Mouse (Mus musculus): ENCODE results near the gene 9030025P20Rik.
"Not testable (repeated sequence)": the region's sequence is repeated elsewhere in the genome, so short reads cannot be mapped to it uniquely, and the experiment has no call there.

Gene 9030025P20Rik

DNA sequence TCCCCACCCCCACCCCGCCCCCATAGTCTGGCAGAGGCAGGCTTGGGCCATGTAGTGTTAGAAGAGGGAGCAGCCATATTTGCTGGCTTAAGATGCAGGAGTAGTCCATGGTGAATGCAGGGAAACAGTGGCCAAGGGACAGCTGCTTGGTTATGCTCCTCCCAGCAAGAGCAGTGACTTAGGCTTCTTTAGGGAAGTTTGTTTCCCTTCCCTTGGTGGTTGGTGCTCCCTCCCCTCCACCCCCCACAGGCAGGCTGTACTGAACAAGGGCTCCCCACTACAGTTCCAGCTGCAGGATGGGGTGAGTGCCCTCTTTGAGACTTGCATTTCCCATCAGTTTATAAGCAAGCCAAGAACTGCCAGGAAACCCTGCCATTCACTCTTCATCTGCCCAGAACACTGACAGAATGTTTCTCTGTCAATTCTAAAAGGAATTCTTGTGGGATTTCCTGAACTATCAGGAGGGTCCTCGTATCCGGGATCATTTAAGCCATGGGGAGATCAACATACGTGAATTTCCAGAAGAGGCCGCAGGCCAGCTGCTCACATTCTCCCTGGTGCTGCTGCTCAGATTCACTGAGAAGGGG lies 11.9 kb downstream of the 9030025P20Rik start:
- DNase-seq (ENCODE audit: inconsistent age in 2 of 2, low spot score in 1 of 2): peak in 1 of 2 experiments; percentile 39

DNA sequence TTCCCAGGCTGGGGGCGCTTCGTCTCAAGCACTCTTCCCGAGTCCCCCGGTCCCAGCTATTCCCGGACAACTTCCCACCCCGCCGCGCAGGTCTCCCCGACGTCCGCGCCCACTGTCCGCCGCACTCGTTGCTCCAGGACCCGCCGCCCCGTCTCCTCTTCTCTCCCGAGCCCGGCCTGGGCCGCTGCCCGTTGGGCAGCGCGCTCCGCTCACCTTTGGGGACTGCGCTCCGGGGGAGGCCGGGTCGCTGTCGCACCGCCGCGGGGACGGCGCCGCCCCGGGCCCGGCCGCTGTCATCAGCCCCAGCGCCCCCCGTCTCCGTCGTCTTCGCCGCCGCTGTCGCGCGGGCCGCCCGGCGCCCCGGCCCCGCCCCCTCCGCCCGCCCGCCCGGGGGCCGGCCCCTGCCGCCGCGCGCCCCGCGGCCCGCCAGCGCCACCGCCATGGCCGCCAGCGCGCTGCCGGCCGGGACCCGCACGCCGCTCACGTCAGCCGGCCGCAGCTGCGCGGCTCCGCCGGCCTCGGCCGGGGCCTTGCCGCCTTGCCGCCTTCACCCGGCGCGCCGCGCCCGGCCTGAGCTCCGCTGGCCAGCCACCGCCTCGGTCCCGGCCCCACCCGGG lies 14.4 kb downstream of the 9030025P20Rik start:
- not testable (repeated sequence) for DNase-seq (ENCODE audit: inconsistent age in 2 of 2, low spot score in 1 of 2)

DNA sequence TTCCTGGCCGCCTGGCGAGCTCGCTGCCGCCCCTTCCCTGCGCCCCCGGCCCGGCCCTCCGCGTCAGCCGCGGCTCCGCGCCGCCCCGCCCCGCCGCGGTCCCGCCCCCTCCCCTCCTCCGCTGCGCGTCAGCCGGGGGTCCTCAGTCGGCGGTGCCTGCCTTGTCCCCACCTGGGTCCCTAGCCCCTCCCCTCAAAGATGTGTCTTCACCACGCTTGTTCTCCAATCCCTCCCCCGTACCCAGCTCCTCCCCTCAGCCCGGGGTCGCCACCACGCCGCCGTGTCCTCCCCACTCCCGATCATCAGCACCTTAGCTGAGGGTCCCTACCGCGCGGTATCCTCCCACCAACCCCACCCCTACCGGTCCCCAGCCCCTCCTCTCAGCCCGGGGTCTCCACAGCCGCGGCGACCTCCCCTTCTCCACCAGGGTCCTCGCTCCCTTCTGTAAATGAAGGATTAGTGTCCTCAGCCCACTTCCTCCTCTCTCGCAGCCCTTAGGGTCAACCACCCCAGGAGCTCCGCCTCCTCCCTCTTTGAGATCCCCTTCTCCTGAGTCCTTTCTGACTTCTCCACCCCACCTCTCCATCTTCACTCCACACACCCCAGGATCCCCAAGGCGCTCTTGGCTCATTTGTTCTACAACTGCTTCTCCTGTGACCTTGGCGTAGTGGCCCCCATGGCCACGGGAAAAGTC lies 15.0 kb downstream of the 9030025P20Rik start:
- not testable (repeated sequence) for DNase-seq (ENCODE audit: inconsistent age in 2 of 2, low spot score in 1 of 2)

DNA sequence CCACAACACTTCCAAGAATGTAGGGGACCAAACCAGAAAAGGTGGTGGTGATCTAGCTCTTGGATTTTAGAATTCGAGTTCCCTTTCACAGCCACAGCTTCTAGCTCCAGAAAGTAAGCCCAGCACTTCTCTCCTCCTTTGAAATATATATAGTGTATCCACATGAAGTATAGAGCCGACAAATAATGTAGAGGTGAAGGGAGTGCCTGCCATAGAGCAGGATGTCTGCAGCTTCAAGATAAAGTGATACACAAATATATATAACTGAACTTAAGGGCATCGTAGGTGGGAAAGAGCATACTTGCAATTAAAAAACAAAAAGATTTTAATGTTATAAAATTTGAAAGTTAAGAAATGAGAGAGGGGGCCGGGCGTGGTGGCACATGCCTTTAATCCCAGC lies 15.9 kb downstream of the 9030025P20Rik start:
- not testable (repeated sequence) for DNase-seq (ENCODE audit: inconsistent age in 2 of 2, low spot score in 1 of 2)

DNA sequence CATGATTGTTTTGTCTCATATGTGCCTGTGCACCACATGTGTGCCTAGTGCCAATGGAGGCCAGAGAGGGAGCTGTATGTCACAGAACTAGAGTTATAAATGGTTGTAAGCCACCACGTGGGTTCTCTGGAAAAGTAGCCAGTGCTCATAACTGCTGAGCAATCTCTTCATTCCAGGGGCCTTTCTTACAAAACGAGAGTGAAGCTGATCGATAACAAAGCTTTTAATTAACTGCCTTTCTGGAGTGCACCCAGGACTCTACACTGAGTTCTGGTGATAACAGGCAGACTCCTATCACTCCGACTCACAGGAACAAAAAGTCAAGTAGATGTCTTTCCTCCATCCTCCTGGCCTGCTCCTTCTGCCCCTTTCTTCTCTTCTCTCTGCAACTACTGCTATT lies 21.8 kb downstream of the 9030025P20Rik start:
- DNase-seq (ENCODE audit: inconsistent age in 2 of 2, low spot score in 1 of 2): not testable (repeated sequence)

GRCm38 (mm10) chr17:15009088-15009487 lies 30.8 kb downstream of the 9030025P20Rik start:
- DNase-seq (ENCODE audit: inconsistent age in 2 of 2, low spot score in 1 of 2): not testable (repeated sequence)

DNA sequence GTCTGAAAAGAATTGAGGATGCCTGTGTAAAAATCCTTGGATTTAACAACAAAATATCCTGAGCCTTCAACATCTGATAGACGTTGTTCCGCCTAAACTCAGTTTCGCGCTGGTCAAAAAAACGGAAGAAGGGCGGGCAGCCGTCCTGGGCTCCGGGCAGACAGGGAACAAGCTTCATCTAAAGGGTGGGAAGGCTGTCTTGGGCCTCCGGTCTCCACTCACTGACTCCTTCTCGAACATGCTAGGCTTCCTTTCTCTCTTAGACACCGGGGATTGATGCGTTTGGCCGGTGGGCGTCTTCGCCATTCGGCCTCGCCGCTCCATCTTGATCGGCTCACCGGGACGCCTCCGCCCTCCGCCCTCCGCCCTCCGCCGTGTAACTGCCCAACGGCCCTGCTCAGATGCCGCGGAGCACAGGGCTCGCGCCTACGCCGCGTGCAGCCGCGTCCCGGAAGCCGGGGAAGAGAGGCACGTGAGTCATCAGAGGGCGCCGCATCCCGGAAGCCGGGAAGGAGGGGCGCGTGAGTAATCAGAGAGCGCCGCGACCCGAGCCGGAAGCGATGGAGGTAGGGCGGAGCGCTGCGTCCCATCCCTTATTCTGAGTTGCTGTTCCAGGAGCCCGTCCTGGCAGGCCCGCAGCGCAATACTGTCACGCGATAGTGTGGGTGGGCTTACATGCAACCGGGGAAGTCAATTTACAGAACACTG lies 31.6 kb downstream of the 9030025P20Rik start, which contains the start of gene Gm3435:
Gene Gm3435, plus strand, starts transcription at position 471 of the 708 bp plus-strand sequence.
- not testable (repeated sequence) for DNase-seq (ENCODE audit: inconsistent age in 2 of 2, low spot score in 1 of 2)

- DNase-seq (ENCODE audit: inconsistent age in 2 of 2, low spot score in 1 of 2): peak in 1 of 2 experiments; percentile 23
Measured at GRCm38 (mm10) chr17:15021503-15022220, 43.4 kb downstream of the 9030025P20Rik start.

GRCm38 (mm10) chr17:15023878-15024492 lies 45.7 kb downstream of the 9030025P20Rik start:
- not testable (repeated sequence) for DNase-seq (ENCODE audit: inconsistent age in 2 of 2, low spot score in 1 of 2)

- not testable (repeated sequence) for DNase-seq (ENCODE audit: inconsistent age in 2 of 2, low spot score in 1 of 2)
Measured at GRCm38 (mm10) chr17:15024502-15025193, 46.4 kb downstream of the 9030025P20Rik start.

GRCm38 (mm10) chr17:15025513-15025912 lies 47.2 kb downstream of the 9030025P20Rik start:
- DNase-seq (ENCODE audit: inconsistent age in 2 of 2, low spot score in 1 of 2): not testable (repeated sequence)

- not testable (repeated sequence) for DNase-seq (ENCODE audit: inconsistent age in 2 of 2, low spot score in 1 of 2)
Measured at GRCm38 (mm10) chr17:15031414-15031813, 53.1 kb downstream of the 9030025P20Rik start.

- not testable (repeated sequence) for DNase-seq (ENCODE audit: inconsistent age in 2 of 2, low spot score in 1 of 2)
Measured at GRCm38 (mm10) chr17:15040455-15040854, 62.2 kb downstream of the 9030025P20Rik start.
